Mouse (Mus musculus): ENCODE data around the gene B4galt3.

- TF ChIP-seq GATA1 (IDR thresholded peaks at IDR 0.05; ENCODE audit: low read length) (no peak), TAL1 (IDR thresholded peaks at IDR 0.05; ENCODE audit: low read length) (no peak)
These were observed 4.0 kb upstream of the B4galt3 start for GRCm38 (mm10) chr1:171265971-171266744.

All from erythroblast, embryonic 14.5 days (primary cell).